Mouse (Mus musculus) midbrain, embryonic 15.5 days (tissue): ENCODE data around the gene Gipc1. TPM values are rescaled to one million over a fixed set of nuclear protein-coding genes. Genes with fewer than 3 reads are reported as not detected.

Experiments used
- ATAC-seq: fragments of 200-750 bp; cut with Nextera tagmentation; replicated peaks from 2 replicates; pipeline ENCODE4 v1.8.0; 2017; ENCODE audit warnings: moderate TSS enrichment
- H3K27ac ChIP-seq: fragments of 300-500 bp; sonication (generic); 2 replicates; pipeline ENCODE4 v1.5.1; 2015; ENCODE audit warnings: mild to moderate bottlenecking, inconsistent platforms
- H3K27me3 ChIP-seq: fragments of 300-500 bp; sonication (generic); replicated peaks from 2 replicates; pipeline ENCODE4 v1.6.1; 2015; ENCODE audit warnings: inconsistent platforms
- H3K36me3 ChIP-seq: fragments of 300-500 bp; sonication (generic); replicated peaks from 2 replicates; pipeline ENCODE4 v1.6.1; 2015; ENCODE audit warnings: inconsistent platforms
- H3K4me1 ChIP-seq: fragments of 300-500 bp; sonication (generic); 2 replicates; pipeline ENCODE4 v1.6.1; 2015; ENCODE audit warnings: inconsistent platforms
- H3K4me2 ChIP-seq: fragments of 300-500 bp; sonication (generic); 2 replicates; pipeline ENCODE4 v1.6.1; 2015; ENCODE audit warnings: inconsistent platforms, mild to moderate bottlenecking, moderate library complexity
- H3K4me3 ChIP-seq: fragments of 300-500 bp; sonication (generic); 2 replicates; pipeline ENCODE4 v1.5.1; 2015; ENCODE audit warnings: mild to moderate bottlenecking, inconsistent platforms
- H3K9ac ChIP-seq: fragments of 300-500 bp; sonication (generic); 2 replicates; pipeline ENCODE4 v1.6.1; 2015; ENCODE audit warnings: mild to moderate bottlenecking, inconsistent platforms
- H3K9me3 ChIP-seq: fragments of 300-500 bp; sonication (generic); 2 replicates; pipeline ENCODE4 v1.6.1; 2016; ENCODE audit warnings: inconsistent platforms
- WGBS: fragments of 180-500 bp; shearing (Covaris S2); methylation state at CpG from one replicate; pipeline ENCODE4 v1.1.7; 2015; ENCODE audit warnings: mixed read lengths; 5-methylcytosine and 5-hydroxymethylcytosine counted together
- polyA plus RNA-seq: library from polyadenylated mRNA; unstranded; fragments of >200 nt; fragmentation: Nextera tagmentation; extraction: Ambion mirVana; gene quantifications from 2 replicates; pipeline ENCODE4 v1.2.1, GENCODE M21; 2015

Gene Gipc1
- polyA plus RNA-seq, 1 experiment from 2014 or later = 128 TPM

DNA sequence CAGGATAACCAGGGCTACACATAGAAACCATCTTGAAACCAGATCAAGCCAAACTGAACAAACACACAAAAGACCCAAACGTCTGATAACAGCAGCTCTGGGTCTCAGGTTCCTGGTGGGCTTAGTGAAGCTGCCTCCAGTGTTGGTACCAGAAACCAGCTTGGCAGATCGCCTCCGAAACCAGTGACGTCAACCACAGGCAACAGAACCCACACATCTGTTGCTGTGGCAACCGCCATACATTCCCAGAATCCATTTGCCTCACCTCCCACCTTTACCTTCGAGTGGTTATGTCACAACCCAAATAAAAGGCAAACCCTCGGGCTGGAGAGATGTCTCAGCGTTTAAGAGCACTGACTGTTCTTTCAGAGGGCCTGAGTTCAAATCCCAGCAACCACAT, 55.1 kb downstream of the Gipc1 start:
- no peak for ATAC-seq
- no peak overlapping the region for H3K27ac ChIP-seq
- no peak overlapping the region for H3K4me3 ChIP-seq
- no peaks in the 10 kb centered on the region for H3K4me1 ChIP-seq
- H3K36me3 ChIP-seq = no peaks in the 10 kb centered on the region
- H3K4me2 ChIP-seq = no peak overlapping the region
- WGBS = 76% methylated on average over 8 of the region's 8 CpGs
- no peaks in the 10 kb centered on the region for H3K9me3 ChIP-seq
- no peaks in the 10 kb centered on the region for H3K27me3 ChIP-seq
- no peak overlapping the region for H3K9ac ChIP-seq

Other genes starting within 250 kb of the Gipc1 start
- 260 and 268 TPM in 2 replicates for gene Scoc, start 194.3 kb upstream of the Gipc1 start, polyA plus RNA-seq
- gene Olfr370, start 116.9 kb upstream of the Gipc1 start, polyA plus RNA-seq = not detected in 2 replicates
- gene Ndufb7, start 86.0 kb upstream of the Gipc1 start, polyA plus RNA-seq = 336 and 348 TPM in 2 replicates
- gene Tecr, start 44.7 kb upstream of the Gipc1 start, polyA plus RNA-seq = 1,118 and 1,124 TPM in 2 replicates
- 65.2 and 65.5 TPM in 2 replicates for gene Dnajb1, start 44.5 kb upstream of the Gipc1 start, polyA plus RNA-seq
- gene Ptger1, start 14.0 kb downstream of the Gipc1 start, polyA plus RNA-seq = 0.92 and 1.7 TPM in 2 replicates
- 31.7 and 31.9 TPM in 2 replicates for gene Pkn1, start 46.5 kb downstream of the Gipc1 start, polyA plus RNA-seq
- 107 and 113 TPM in 2 replicates for gene Ddx39, start 62.5 kb downstream of the Gipc1 start, polyA plus RNA-seq
- gene Adgre5, start 88.6 kb downstream of the Gipc1 start, polyA plus RNA-seq = 10.4 and 12.3 TPM in 2 replicates
- gene Adgrl1, start 247.4 kb downstream of the Gipc1 start, polyA plus RNA-seq = 67.2 and 68.0 TPM in 2 replicates